Mouse (Mus musculus) liver, embryonic 16.5 days (tissue): ENCODE measurements around the gene Nsmce1. TPM values are rescaled to one million over a fixed set of nuclear protein-coding genes. Genes with fewer than 3 reads are reported as not detected.

Experiments
- ATAC-seq: fragments of 200-750 bp; cut with Nextera tagmentation; 2 replicates; pipeline ENCODE4 v1.8.0; 2017; ENCODE audit warnings: low read depth, mild to moderate bottlenecking, moderate number of reproducible peaks, moderate library complexity
- H3K27ac ChIP-seq: fragments of 300-500 bp; sonication (generic); 2 replicates; pipeline ENCODE4 v1.5.1; 2014; ENCODE audit warnings: mild to moderate bottlenecking, low read length
- H3K27me3 ChIP-seq: fragments of 300-500 bp; sonication (generic); 2 replicates; pipeline ENCODE4 v1.6.1; 2014; ENCODE audit warnings: low read depth, low read length, mixed read lengths; ENCODE audit not compliant: control insufficient read depth, insufficient read depth
- H3K36me3 ChIP-seq: fragments of 300-500 bp; sonication (generic); 2 replicates; pipeline ENCODE4 v1.6.1; 2014; ENCODE audit warnings: mild to moderate bottlenecking; ENCODE audit not compliant: control insufficient read depth, insufficient read depth
- H3K4me1 ChIP-seq: fragments of 300-500 bp; sonication (generic); 2 replicates; pipeline ENCODE4 v1.6.1; 2014; ENCODE audit warnings: low read depth, low read length, mixed read lengths; ENCODE audit not compliant: control insufficient read depth
- H3K4me2 ChIP-seq: fragments of 300-500 bp; sonication (generic); 2 replicates; pipeline ENCODE4 v1.6.1; 2014; ENCODE audit warnings: low read depth, low read length, mixed read lengths
- H3K4me3 ChIP-seq: fragments of 300-500 bp; sonication (generic); 2 replicates; pipeline ENCODE4 v1.5.1; 2014; ENCODE audit warnings: low read depth, mild to moderate bottlenecking, low read length
- H3K9ac ChIP-seq: fragments of 300-500 bp; sonication (generic); 2 replicates; pipeline ENCODE4 v1.6.1; 2014; ENCODE audit warnings: low read depth, low read length
- H3K9me3 ChIP-seq: fragments of 300-500 bp; sonication (generic); replicated peaks from 2 replicates; pipeline ENCODE4 v1.6.1; 2016; ENCODE audit warnings: low read length; ENCODE audit not compliant: control insufficient read depth
- WGBS: fragments of 180-500 bp; shearing (Covaris S2); extraction: QIAGEN DNeasy Blood & Tissue Kit; methylation state at CpG from one replicate; pipeline ENCODE4 v1.1.7; 2014; ENCODE audit not compliant: insufficient replicate concordance; 5-methylcytosine and 5-hydroxymethylcytosine counted together
- polyA plus RNA-seq: library from polyadenylated mRNA; unstranded; fragments of >200 nt; fragmentation: Nextera tagmentation; extraction: Ambion mirVana; gene quantifications from 2 replicates; pipeline ENCODE4 v1.2.1, GENCODE M21; 2015

Gene Nsmce1
- polyA plus RNA-seq, 1 experiment from 2014 or later, result 64.6 TPM

DNA sequence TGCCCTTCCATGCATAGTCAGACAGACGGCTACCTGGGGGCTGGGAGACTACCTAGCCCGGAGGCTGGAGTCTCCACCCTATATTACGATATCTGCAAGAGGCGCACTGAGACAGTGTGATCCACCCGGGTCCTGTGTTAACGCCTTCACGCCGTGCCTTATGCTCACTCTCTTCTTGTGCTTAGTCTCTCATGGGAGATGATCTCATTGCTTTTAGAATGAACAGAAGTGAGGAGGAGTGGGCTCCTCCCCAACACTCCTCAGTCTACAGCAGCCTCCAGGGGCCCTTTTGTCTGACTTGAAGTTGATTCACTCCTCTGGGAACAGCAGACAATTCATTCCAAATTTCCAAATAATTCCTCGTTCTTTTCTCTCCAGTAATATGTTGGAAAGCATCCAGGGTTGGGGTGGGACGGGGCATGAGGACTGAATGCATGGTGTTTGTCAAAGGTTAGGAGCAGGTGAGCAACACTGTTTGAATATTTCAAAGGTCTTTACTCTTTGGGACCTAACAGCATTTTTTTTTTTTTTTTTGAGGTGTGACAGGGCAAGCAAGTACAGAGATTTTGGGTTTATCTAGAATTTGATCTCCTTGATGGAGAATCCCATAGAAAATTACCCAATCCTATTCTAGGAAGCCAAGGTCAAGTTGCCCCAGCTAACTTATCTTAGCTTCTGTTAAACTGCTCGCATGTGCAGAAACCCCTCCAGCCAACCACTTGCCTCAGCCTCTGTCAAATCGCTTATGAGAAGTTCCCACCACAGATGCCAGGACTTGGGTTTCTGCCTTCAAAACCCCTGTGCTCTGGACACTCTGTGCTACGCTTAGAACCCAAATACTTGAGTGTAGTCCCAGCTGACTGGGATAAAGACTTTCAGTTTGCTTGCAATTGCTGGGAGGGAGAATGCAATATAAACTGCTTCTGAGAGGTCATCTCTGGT, 8.8 kb upstream of the Nsmce1 start:
- H3K9ac ChIP-seq, result no peak overlapping the region
- H3K27ac ChIP-seq, result no peak overlapping the region
- H3K9me3 ChIP-seq, result no peaks in the 10 kb centered on the region
- no peaks in the 10 kb centered on the region for H3K36me3 ChIP-seq
- no peak overlapping the region for H3K4me3 ChIP-seq
- peak; percentile 67 for ATAC-seq
- no peaks in the 10 kb centered on the region for H3K27me3 ChIP-seq
- 41% methylated on average over 13 of the region's 13 CpGs for WGBS
- H3K4me1 ChIP-seq, result peaks cover 8% of the 10 kb centered on the region
- H3K4me2 ChIP-seq, result no peak overlapping the region

- ATAC-seq, result no peak
These were observed 4.6 kb upstream of the Nsmce1 start for GRCm38 (mm10) chr7:125495864-125496440.

GRCm38 (mm10) chr7:125492551-125492950, 1.2 kb upstream of the Nsmce1 start:
- H3K4me1 ChIP-seq, result peaks cover 35% of the 10 kb centered on the region
- H3K4me3 ChIP-seq, result no peak overlapping the region
- H3K27ac ChIP-seq, result no peak overlapping the region
- no peak for ATAC-seq
- 64% methylated on average over 6 of the region's 6 CpGs for WGBS
- no peaks in the 10 kb centered on the region for H3K9me3 ChIP-seq
- no peaks in the 10 kb centered on the region for H3K36me3 ChIP-seq
- no peak overlapping the region for H3K4me2 ChIP-seq
- H3K9ac ChIP-seq, result no peak overlapping the region
- H3K27me3 ChIP-seq, result no peaks in the 10 kb centered on the region

More at GRCm38 (mm10) chr7:125495864-125496440, 4.6 kb upstream of the Nsmce1 start:
- Histone ChIP-seq H3K9me3 (no peaks in the 10 kb centered on the region), H3K4me2 (no peak overlapping the region), H3K27ac (peak overlapping the region; percentile 54), H3K9ac (no peak overlapping the region), H3K27me3 (no peaks in the 10 kb centered on the region), H3K4me1 (peaks cover 18% of the 10 kb centered on the region), H3K36me3 (no peaks in the 10 kb centered on the region), H3K4me3 (no peak overlapping the region)
- WGBS, result 27% methylated on average over 6 of the region's 6 CpGs

DNA sequence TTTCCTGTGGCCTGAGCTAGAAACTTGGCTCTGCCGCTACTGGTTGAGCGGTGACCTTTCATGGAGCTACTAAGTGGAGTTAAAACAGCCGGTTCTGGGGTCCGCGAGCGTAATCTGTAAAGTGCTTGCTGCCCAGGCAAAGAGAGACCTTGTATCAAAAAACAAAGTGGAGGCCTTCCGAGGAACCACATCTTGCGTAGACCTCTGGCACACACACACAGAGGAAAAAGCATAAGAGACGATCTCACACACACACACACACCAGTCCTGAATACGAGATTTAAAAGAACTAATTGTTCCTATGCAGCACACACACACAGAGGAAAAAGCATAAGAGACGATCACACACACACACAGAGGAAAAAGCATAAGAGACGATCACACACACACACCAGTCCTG, 364 bp upstream of the Nsmce1 start:
- peak overlapping the region; percentile 88 for H3K27ac ChIP-seq
- peak overlapping the region; percentile 90 for H3K4me2 ChIP-seq
- no peaks in the 10 kb centered on the region for H3K27me3 ChIP-seq
- peaks cover 43% of the 10 kb centered on the region for H3K4me1 ChIP-seq
- peak overlapping the region; percentile 74 for H3K4me3 ChIP-seq
- peak overlapping the region; percentile 84 for H3K9ac ChIP-seq
- H3K36me3 ChIP-seq, result no peaks in the 10 kb centered on the region
- peak; percentile 1; the same call in 1 of the 2 replicates for ATAC-seq
- no peaks in the 10 kb centered on the region for H3K9me3 ChIP-seq
- 22% methylated on average over 12 of the region's 12 CpGs for WGBS

GRCm38 (mm10) chr7:125489636-125490035, 1.8 kb downstream of the Nsmce1 start:
- Histone ChIP-seq H3K4me2 (no peak overlapping the region), H3K9ac (no peak overlapping the region), H3K36me3 (peaks cover 7% of the 10 kb centered on the region; the same call in 1 of the 2 replicates), H3K27ac (no peak overlapping the region), H3K4me3 (no peak overlapping the region), H3K4me1 (peaks cover 47% of the 10 kb centered on the region), H3K9me3 (no peaks in the 10 kb centered on the region), H3K27me3 (no peaks in the 10 kb centered on the region)
- ATAC-seq, result no peak
- WGBS, result 60% methylated on average over 2 of the region's 2 CpGs

GRCm38 (mm10) chr7:125488706-125489105, 2.7 kb downstream of the Nsmce1 start:
- peaks cover 50% of the 10 kb centered on the region for H3K4me1 ChIP-seq
- H3K27ac ChIP-seq, result peak overlapping the region; percentile 11; the same call in 1 of the 2 replicates
- 72% methylated on average over 6 of the region's 6 CpGs for WGBS
- no peak for ATAC-seq
- H3K9me3 ChIP-seq, result no peaks in the 10 kb centered on the region
- H3K4me2 ChIP-seq, result no peak overlapping the region
- no peak overlapping the region for H3K9ac ChIP-seq
- H3K27me3 ChIP-seq, result no peaks in the 10 kb centered on the region
- H3K4me3 ChIP-seq, result no peak overlapping the region
- peaks cover 7% of the 10 kb centered on the region; the same call in 1 of the 2 replicates for H3K36me3 ChIP-seq

GRCm38 (mm10) chr7:125487126-125487525, 4.3 kb downstream of the Nsmce1 start:
- H3K9me3 ChIP-seq, result no peaks in the 10 kb centered on the region
- ATAC-seq, result 0 out of 2 replicates have a peak, but pooled peaks have one; percentile 15

DNA sequence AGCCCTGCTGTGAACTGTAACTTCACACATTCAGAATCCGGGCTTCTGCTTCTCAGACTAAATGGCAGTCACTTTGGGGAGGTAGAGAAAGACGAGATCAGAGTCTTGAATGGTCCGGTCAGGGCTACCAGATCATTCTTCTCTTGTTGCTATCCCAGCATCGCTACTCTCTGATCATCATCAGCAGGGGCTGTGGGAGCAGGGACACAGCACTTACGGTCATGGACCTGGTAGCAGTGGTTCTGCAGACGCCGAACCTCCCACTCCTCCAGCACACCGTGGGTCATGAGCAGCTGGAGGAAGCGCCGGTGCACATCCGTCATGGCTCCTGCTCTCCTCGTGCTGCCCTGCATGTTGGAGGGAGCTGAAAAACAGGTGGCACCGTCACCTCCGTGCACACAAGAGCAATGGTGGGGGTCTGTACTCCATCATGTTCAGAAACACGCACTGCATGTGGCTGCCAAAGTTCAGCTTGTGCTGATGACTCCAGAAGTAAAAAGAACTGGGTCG, 5.2 kb downstream of the Nsmce1 start:
- no peaks in the 10 kb centered on the region for H3K27me3 ChIP-seq
- H3K27ac ChIP-seq, result no peak overlapping the region
- 89% methylated on average over 16 of the region's 16 CpGs for WGBS
- peaks cover 10% of the 10 kb centered on the region for H3K36me3 ChIP-seq
- no peak overlapping the region for H3K4me3 ChIP-seq
- peaks cover 40% of the 10 kb centered on the region for H3K4me1 ChIP-seq
- no peak for ATAC-seq
- no peak overlapping the region for H3K9ac ChIP-seq
- H3K9me3 ChIP-seq, result no peaks in the 10 kb centered on the region
- no peak overlapping the region for H3K4me2 ChIP-seq

More at GRCm38 (mm10) chr7:125487126-125487525, 4.3 kb downstream of the Nsmce1 start:
- Histone ChIP-seq H3K27me3 (no peaks in the 10 kb centered on the region), H3K27ac (peak overlapping the region; percentile 28), H3K36me3 (peaks cover 7% of the 10 kb centered on the region; the same call in 1 of the 2 replicates), H3K4me2 (peak overlapping the region; percentile 30), H3K4me3 (no peak overlapping the region), H3K9ac (peak overlapping the region; percentile 26; the same call in 1 of the 2 replicates), H3K4me1 (peaks cover 46% of the 10 kb centered on the region)
- 57% methylated on average over 10 of the region's 10 CpGs for WGBS
